Mouse (Mus musculus): ENCODE results near the gene Ankrd61.

Ankrd61 gene

DNA sequence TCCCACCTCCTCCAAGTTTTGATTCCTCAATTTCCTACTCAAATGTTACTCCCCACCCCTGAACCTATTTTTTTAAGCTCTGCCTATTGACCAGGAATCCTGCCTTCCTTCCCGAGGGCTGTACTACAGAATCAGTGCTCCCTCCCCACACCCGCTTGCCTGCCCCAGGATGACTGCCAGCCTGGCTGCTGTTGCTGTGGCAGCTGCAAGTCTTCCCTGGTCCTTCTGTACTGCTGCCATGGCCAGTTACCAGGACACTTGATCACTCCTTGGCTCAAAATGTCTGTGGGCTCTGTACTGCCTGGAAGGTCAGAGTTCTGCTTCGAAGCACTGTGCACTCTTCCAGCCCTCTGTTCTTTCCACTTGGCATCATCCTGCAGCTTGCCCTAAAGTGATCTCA lies 4.6 kb upstream of the Ankrd61 start:
- in situ Hi-C loops (cut with MboI, MseI): loop anchor here in 1 of 2 experiments (5.0 kb wide), 1 partner anchor 330 kb away; no protein-coding TSS in a partner anchor

- in situ Hi-C loops (cut with MboI, MseI): loop anchor here in 1 of 2 experiments (25.0 kb wide), 2 partner anchors 331 to 894 kb away; no protein-coding TSS in a partner anchor
Measured at GRCm38 (mm10) chr5:143893396-143893795, 4.1 kb downstream of the Ankrd61 start.

DNA sequence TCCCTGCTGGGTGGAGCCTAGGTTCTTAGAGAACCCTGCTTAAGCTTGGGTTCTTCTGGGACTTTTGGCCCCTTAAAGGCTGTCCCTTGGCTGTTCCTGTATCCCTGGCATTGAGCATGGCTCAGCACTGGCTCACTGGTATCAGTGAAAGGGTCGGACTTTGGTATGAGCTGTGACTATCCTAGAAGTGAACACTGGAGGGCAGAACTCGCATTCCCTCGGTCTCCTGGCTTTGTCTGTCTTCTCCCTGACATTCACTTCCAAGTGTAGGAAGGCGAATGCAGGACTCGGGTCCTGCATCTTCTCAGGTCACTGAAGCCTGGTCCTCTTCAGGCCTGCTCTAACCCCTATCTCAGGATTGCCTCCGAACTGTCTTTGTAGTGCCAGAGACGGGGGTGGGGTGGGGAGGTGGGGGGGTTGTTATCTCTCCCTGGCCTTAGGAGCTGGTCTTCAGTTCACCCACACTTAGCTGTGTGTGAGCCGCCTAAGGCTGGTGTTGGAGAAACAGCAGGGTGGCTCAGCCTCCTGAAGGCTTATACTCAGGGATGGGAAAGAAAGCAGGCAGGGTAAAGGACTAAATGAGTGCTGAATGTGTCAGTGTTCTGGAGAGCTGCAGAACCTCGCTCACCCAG lies 5.1 kb downstream of the Ankrd61 start:
- in situ Hi-C loops (cut with MboI, MseI): loop anchor here in 1 of 2 experiments (25.0 kb wide), 2 partner anchors 330 to 895 kb away; no protein-coding TSS in a partner anchor

DNA sequence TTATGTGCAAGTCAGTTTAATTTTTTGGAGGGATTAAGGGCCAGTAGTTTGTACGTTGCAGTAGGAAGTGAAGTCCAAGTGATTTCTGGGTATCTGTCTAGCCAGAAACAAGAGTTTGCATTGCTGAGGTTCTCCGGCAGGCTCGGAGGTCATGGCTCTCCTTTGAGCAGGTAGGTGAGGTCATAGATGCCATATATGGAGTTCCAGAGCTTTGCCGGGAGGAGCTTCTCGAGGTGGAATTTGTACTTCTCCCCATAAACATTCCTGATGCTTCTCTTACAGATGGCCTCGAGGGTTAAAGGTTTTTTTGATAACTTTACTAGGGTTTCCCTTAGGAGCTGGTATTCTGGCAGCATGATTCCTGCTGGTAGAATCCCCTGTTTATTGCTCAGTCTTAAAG lies 6.7 kb downstream of the Ankrd61 start:
- in situ Hi-C loops (cut with MboI, MseI): loop anchor here in 1 of 2 experiments (25.0 kb wide), 2 partner anchors 328 to 897 kb away; no protein-coding TSS in a partner anchor

DNA sequence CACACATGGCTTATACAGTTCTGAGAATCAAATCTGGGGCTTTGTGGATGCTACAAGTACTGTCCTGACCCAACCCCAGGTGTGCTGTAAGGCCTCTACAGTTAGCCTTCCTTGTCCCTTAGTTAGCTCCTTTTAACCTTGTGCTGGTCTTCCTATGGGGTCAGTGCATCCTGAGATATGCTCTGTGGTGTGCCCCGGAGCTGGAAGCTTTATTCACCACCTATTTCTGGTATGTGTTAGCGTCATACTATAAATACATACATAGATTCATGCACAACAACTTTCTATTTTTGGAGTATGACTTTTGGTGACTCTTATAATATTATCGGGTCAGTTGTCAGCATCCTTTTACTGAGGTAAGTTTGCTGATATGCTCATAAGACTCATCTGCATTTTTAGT lies 12.2 kb downstream of the Ankrd61 start:
- in situ Hi-C loops (cut with MboI, MseI): loop anchor here (5.0 to 25.0 kb wide), 4 partner anchors 163 to 910 kb away; no protein-coding TSS in a partner anchor

- in situ Hi-C loops (cut with MboI, MseI): loop anchor here in 1 of 2 experiments (10.0 kb wide), 1 partner anchor 440 kb away; no protein-coding TSS in a partner anchor
Measured at GRCm38 (mm10) chr5:143874571-143874970, 22.9 kb downstream of the Ankrd61 start.

DNA sequence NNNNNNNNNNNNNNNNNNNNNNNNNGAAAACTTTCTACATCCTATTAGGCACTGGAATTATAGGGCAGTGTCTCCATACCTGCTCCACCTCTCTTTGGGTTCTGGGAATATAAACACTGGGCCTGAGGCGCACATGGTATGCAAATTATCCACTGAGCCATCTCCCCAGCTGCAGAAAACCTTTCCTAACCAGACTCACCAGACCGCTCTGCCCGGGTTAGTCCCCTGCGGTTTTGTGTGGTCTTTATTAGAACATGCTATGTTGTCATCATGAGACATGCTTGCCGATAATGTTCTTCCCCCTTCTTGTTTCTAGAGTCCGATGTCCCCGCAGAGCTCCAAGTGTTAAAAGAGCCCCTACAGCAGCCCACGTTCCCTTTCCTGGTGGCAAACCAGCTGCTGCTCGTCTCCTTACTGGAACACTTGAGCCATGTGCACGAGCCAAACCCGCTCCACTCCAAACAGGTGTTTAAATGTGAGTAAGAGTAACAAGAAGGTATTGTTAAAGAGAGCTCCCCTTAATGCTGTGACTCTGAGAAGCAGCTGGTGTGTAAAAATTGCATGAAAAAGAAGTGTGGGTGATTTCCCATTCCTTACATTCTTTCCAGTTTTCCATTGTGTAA lies 25.8 kb downstream of the Ankrd61 start:
- in situ Hi-C loops (cut with MboI, MseI): loop anchor here in 1 of 2 experiments (10.0 kb wide), 1 partner anchor 437 kb away; no protein-coding TSS in a partner anchor
